Mouse (Mus musculus) limb, embryonic 14.5 days (tissue): ENCODE measurements at regions not wholly inside any gene's neighbourhood (a gene's known extent, or its start where the extent isn't known, plus 50 kb on each side); places are given as distances from the start of the nearest gene placed in this dataset.

Experiments
- ATAC-seq: fragments of 200-750 bp; cut with Nextera tagmentation; 2 replicates; pipeline ENCODE4 v1.8.0; 2017; ENCODE audit warnings: low read depth, moderate number of reproducible peaks, moderate TSS enrichment; ENCODE audit not compliant: low FRiP score
- DNase-seq: peaks from one replicate; pipeline ENCODE4 v3.0.0-alpha.2; 2015; ENCODE audit warnings: low spot score
- H3K27ac ChIP-seq: fragments of 300-500 bp; sonication (generic); replicated peaks from 2 replicates; pipeline ENCODE4 v1.5.1; 2014; ENCODE audit warnings: low read depth, mild to moderate bottlenecking, low read length, moderate library complexity, mixed read lengths
- H3K27me3 ChIP-seq: fragments of 300-500 bp; sonication (generic); 2 replicates; pipeline ENCODE4 v1.6.1; 2014; ENCODE audit warnings: low read length, mixed read lengths; ENCODE audit not compliant: control insufficient read depth, insufficient read depth
- H3K36me3 ChIP-seq: fragments of 300-500 bp; sonication (generic); 2 replicates; pipeline ENCODE4 v1.6.1; 2014; ENCODE audit warnings: mild to moderate bottlenecking, low read length, moderate library complexity, mixed read lengths; ENCODE audit not compliant: control insufficient read depth, insufficient read depth
- H3K4me1 ChIP-seq: fragments of 300-500 bp; sonication (generic); 2 replicates; pipeline ENCODE4 v1.6.1; 2014; ENCODE audit warnings: antibody characterized with exemption, low read length, mixed read lengths; ENCODE audit not compliant: control insufficient read depth, insufficient read depth
- H3K4me2 ChIP-seq: fragments of 300-500 bp; sonication (generic); replicated peaks from 2 replicates; pipeline ENCODE4 v1.6.1; 2014; ENCODE audit warnings: low read depth, mild to moderate bottlenecking, low read length, moderate library complexity; ENCODE audit not compliant: severe bottlenecking
- H3K4me3 ChIP-seq: fragments of 300-500 bp; sonication (generic); replicated peaks from 2 replicates; pipeline ENCODE4 v1.5.1; 2014; ENCODE audit warnings: low read length
- H3K9ac ChIP-seq: fragments of 300-500 bp; sonication (generic); 2 replicates; pipeline ENCODE4 v1.6.1; 2014; ENCODE audit warnings: mild to moderate bottlenecking, low read depth, low read length, moderate library complexity; ENCODE audit not compliant: severe bottlenecking
- H3K9me3 ChIP-seq: fragments of 300-500 bp; sonication (generic); 2 replicates; pipeline ENCODE4 v1.6.1; 2016; ENCODE audit warnings: low read length; ENCODE audit not compliant: control insufficient read depth
- POLR2A ChIP-seq: fragments of 200-500 bp; IDR thresholded peaks from 2 replicates; pipeline ENCODE4 v1.8.0; 2012; ENCODE audit warnings: inconsistent platforms, mild to moderate bottlenecking, moderate library complexity, borderline replicate concordance; ENCODE audit not compliant: insufficient read depth, insufficient read length; ENCODE audit errors: extremely low read depth
- WGBS: fragments of 180-500 bp; shearing (Covaris S2); extraction: QIAGEN DNeasy Blood & Tissue Kit; methylation state at CpG from one replicate; pipeline ENCODE4 v1.1.7; 2014; 5-methylcytosine and 5-hydroxymethylcytosine counted together

DNA sequence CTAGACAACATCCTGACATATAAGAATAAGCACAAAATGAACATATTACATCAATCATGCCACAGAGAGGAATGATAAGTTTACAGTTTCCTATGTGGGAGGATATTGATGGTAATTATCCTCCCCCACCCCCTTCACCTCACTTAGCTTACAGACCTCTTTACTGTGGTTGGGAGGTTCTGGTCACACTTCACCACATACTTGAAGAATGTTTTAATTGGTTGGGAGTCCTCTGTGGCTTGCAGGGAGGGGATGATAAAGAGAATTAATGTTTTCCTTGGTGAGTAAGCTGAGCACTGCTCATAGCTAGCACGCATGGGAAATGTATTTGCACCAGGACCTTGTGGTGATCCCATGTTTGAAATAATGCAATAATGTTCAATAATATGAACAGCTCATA, 468.5 kb downstream of the Hsfy2 start:
- H3K4me1 ChIP-seq: no peaks in the 10 kb centered on the region
- no peak overlapping the region for H3K27ac ChIP-seq
- WGBS: 75% methylated on average over 1 of the region's 1 CpGs
- no peaks in the 10 kb centered on the region for H3K36me3 ChIP-seq
- ATAC-seq: no peak
- no peak for DNase-seq
- no peaks in the 10 kb centered on the region for H3K9me3 ChIP-seq
- H3K4me3 ChIP-seq: no peak overlapping the region
- H3K9ac ChIP-seq: no peak overlapping the region
- TF ChIP-seq POLR2A: no peak
- no peaks in the 10 kb centered on the region for H3K27me3 ChIP-seq
- H3K4me2 ChIP-seq: no peak overlapping the region

DNA sequence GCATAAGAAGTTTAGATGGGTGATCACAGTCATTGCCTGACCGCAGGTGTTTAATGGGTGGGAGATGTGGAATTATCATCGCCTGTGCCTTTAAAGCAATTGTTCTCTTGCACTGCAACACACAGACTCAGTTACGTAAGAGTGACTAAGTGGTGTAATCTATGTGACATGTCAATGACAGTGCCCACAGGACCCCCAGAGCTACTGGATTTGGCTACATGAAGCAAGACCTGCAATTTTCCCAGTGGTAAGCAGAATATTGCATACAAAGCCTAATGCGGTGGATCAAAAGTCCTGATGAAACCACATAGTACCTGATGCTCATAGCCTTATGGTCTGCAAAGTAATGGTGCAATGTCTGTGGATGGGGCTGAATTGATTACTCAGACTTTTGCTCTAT, 469.2 kb downstream of the Hsfy2 start:
- ATAC-seq (no peak), DNase-seq (no peak)
- no peaks in the 10 kb centered on the region for H3K4me1 ChIP-seq
- H3K4me2 ChIP-seq: no peak overlapping the region
- no peaks in the 10 kb centered on the region for H3K27me3 ChIP-seq
- TF ChIP-seq POLR2A: no peak
- WGBS: 89% methylated on average over 4 of the region's 4 CpGs
- H3K9me3 ChIP-seq: no peaks in the 10 kb centered on the region
- no peak overlapping the region for H3K4me3 ChIP-seq
- no peak overlapping the region for H3K27ac ChIP-seq
- H3K36me3 ChIP-seq: no peaks in the 10 kb centered on the region
- no peak overlapping the region for H3K9ac ChIP-seq

DNA sequence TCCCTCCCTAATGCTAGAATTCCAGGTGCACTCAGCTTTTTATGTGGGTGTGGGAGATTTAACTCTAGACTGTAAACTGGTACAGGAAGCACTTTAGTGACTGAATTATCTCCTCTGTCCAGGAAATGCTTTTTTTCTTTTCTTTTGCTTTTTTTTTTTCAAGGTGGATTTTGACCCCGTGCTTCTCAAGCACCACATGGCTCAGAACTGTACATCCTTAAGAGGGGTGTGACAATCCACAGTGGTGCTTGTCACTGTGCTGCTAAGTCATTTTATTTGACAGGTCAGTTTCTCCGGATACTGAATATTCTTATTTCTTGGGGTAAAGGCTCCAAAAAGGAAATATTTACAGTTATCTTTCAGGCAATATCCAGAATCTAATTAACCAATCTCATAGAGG, 472.0 kb downstream of the Hsfy2 start:
- Histone ChIP-seq H3K27me3 (no peaks in the 10 kb centered on the region), H3K4me3 (no peak overlapping the region), H3K27ac (no peak overlapping the region), H3K36me3 (no peaks in the 10 kb centered on the region), H3K4me1 (no peaks in the 10 kb centered on the region), H3K9me3 (no peaks in the 10 kb centered on the region), H3K9ac (no peak overlapping the region), H3K4me2 (no peak overlapping the region)
- no peak for TF ChIP-seq POLR2A
- ATAC-seq (no peak), DNase-seq (no peak)
- 70% methylated on average over 2 of the region's 2 CpGs for WGBS

DNA sequence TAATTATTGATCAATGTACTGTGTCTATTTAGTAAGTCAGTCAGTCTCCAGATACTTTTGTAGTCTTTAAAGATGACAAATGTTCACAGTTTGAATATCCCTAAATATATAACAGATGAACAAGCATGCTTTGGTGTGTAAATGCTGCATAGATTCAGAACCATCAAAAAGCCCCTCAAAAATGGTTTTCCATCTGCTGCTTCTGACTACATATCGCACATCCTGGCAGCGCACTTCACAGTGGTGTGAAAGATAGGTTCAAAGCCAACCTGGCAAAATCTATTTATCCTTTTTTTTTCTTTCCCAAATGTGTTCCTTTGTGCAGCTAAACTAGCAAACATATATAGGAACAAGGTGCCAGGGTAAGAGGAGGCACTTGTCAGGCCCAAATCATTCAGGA, 472.9 kb downstream of the Hsfy2 start:
- no peak for TF ChIP-seq POLR2A
- 98% methylated on average over 2 of the region's 2 CpGs for WGBS
- ATAC-seq (no peak), DNase-seq (no peak)
- Histone ChIP-seq H3K4me3 (no peak overlapping the region), H3K4me2 (no peak overlapping the region), H3K27me3 (no peaks in the 10 kb centered on the region), H3K36me3 (no peaks in the 10 kb centered on the region), H3K4me1 (no peaks in the 10 kb centered on the region), H3K9ac (no peak overlapping the region), H3K9me3 (no peaks in the 10 kb centered on the region), H3K27ac (no peak overlapping the region)

DNA sequence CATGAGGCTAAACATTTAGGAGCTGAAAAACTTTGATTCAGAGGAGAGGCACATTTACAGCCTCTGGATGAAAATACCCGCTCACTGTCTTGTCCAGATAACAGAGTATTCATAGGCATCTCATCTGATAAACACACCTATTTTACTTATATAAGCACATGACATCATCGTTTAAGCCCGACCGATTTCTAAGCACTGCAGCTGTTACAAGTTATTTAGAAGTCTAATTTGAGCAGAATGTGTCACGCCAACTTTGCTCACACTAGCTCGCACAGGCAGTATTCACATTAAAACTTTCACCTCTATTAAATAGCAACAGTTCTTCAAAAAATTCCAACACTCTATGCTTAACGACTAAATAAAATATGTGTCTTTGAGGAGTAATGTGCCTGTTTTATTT, 506.3 kb downstream of the Hsfy2 start:
- H3K4me3 ChIP-seq: no peak overlapping the region
- no peaks in the 10 kb centered on the region for H3K4me1 ChIP-seq
- no peaks in the 10 kb centered on the region for H3K9me3 ChIP-seq
- H3K4me2 ChIP-seq: no peak overlapping the region
- ATAC-seq: peak; percentile 67
- 46% methylated on average over 7 of the region's 7 CpGs for WGBS
- no peak overlapping the region for H3K27ac ChIP-seq
- no peak overlapping the region for H3K9ac ChIP-seq
- no peaks in the 10 kb centered on the region for H3K36me3 ChIP-seq
- no peak for TF ChIP-seq POLR2A
- no peaks in the 10 kb centered on the region for H3K27me3 ChIP-seq
- DNase-seq: peak; percentile 16

DNA sequence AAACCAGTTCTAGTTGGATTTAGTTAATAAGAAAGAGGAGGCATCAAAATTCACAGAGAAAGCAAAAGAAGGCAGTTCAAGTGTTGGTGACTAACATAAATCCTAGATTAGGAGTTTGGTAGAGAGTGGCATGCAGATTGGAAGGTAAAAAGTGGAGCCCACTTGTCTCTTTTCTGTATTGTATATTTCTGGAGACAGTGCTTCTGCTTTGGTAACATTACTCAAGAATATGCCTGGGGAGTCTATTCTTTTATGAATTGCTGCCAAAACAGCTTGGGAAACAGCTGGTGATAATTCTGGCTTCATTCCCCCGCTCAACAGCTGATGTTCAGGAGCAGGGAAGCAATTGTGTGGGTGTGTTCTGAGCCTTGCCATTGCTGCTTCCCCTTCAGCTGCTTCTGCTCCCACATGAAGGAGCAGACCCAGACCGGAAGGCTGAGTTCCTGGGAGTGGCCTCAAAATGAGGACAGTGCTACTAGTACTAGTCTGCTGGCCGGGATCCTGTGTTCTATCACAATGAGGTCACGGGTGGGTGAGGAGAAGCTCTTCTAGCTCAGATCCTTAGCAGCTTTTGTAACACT, 547.9 kb downstream of the Hsfy2 start:
- Histone ChIP-seq H3K4me3 (no peak overlapping the region), H3K9me3 (no peaks in the 10 kb centered on the region), H3K27me3 (no peaks in the 10 kb centered on the region), H3K36me3 (no peaks in the 10 kb centered on the region), H3K4me2 (no peak overlapping the region), H3K27ac (no peak overlapping the region), H3K4me1 (no peaks in the 10 kb centered on the region), H3K9ac (no peak overlapping the region)
- DNase-seq (peak; percentile 67), ATAC-seq (no peak; the same call in 1 of the 2 replicates)
- no peak for TF ChIP-seq POLR2A
- WGBS: 65% methylated on average over 4 of the region's 4 CpGs
